Mouse (Mus musculus) left cerebral cortex, adult 9 months (tissue): Measurements from ENCODE around the gene 6430628N08Rik.

Experiments
- DNase-seq, 2 experiments: peaks; one replicate each; pipeline ENCODE4 v3.0.0; 2022; ENCODE audit warnings: low spot score in 2 of 2

The 6430628N08Rik gene

GRCm38 (mm10) chr4:115886875-115887274 lies 3.6 kb upstream of the 6430628N08Rik start:
- DNase-seq, result no peak

- DNase-seq, result no peak
These were observed 399 bp upstream of the 6430628N08Rik start for GRCm38 (mm10) chr4:115890066-115890465.

GRCm38 (mm10) chr4:115894281-115894680 lies 3.8 kb downstream of the 6430628N08Rik start:
- DNase-seq, result no peak

- no peak for DNase-seq
These were observed 7.6 kb downstream of the 6430628N08Rik start for GRCm38 (mm10) chr4:115897901-115898631.

- peak in 1 of 2 experiments; percentile 88 for DNase-seq
These were observed 12.4 kb downstream of the 6430628N08Rik start for GRCm38 (mm10) chr4:115902816-115903215.

- DNase-seq, result no peak
These were observed 13.9 kb downstream of the 6430628N08Rik start for GRCm38 (mm10) chr4:115904375-115904774.

- no peak for DNase-seq
These were observed 15.2 kb downstream of the 6430628N08Rik start for GRCm38 (mm10) chr4:115905701-115906100.

GRCm38 (mm10) chr4:115906791-115907190 lies 16.3 kb downstream of the 6430628N08Rik start:
- no peak for DNase-seq

GRCm38 (mm10) chr4:115907994-115908393 lies 17.5 kb downstream of the 6430628N08Rik start:
- DNase-seq, result no peak

GRCm38 (mm10) chr4:115908641-115909040 lies 18.2 kb downstream of the 6430628N08Rik start:
- DNase-seq, result no peak

- no peak for DNase-seq
These were observed 21.1 kb downstream of the 6430628N08Rik start for GRCm38 (mm10) chr4:115911586-115911985.

- DNase-seq, result no peak
These were observed 29.4 kb downstream of the 6430628N08Rik start for GRCm38 (mm10) chr4:115919911-115920310.

GRCm38 (mm10) chr4:115922688-115923087 lies 32.2 kb downstream of the 6430628N08Rik start:
- DNase-seq, result no peak

- DNase-seq, result no peak
These were observed 32.9 kb downstream of the 6430628N08Rik start for GRCm38 (mm10) chr4:115923262-115923880.

- DNase-seq, result no peak
These were observed 37.2 kb downstream of the 6430628N08Rik start for GRCm38 (mm10) chr4:115927637-115928036.

GRCm38 (mm10) chr4:115931556-115932088 lies 41.2 kb downstream of the 6430628N08Rik start:
- DNase-seq, result no peak

- DNase-seq, result no peak
These were observed 45.5 kb downstream of the 6430628N08Rik start for GRCm38 (mm10) chr4:115935835-115936581.

GRCm38 (mm10) chr4:115936646-115937045 lies 46.2 kb downstream of the 6430628N08Rik start:
- no peak for DNase-seq

GRCm38 (mm10) chr4:115937061-115937976 lies 46.9 kb downstream of the 6430628N08Rik start:
- no peak for DNase-seq

- peak in 1 of 2 experiments; percentile 40 for DNase-seq
These were observed 48.1 kb downstream of the 6430628N08Rik start for GRCm38 (mm10) chr4:115938276-115939160.
